Mouse (Mus musculus): Measurements from ENCODE around the gene 3110040M04Rik.

Gene 3110040M04Rik

DNA sequence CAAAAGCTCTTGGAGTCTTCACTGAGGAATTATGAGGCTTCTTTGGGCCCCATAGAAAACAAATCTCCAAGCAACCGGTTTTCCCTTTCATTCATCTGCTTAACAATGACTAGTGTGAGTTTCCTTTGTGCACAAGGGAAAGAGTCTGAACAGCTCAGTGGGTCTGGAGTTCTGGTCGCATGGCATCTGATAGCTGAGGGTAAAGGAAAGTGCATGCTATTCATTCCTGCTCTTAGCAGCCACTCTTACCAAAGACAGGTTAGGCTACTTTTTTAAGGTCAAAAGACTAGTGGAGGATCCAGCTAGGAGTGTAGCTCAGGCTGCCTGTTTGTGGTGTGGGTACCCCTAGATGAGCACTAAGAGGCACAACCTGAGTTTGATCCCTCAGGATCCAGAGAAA, 31.7 kb downstream of the 3110040M04Rik start:
- DNase-seq (ENCODE audit: low read depth): no peak

DNA sequence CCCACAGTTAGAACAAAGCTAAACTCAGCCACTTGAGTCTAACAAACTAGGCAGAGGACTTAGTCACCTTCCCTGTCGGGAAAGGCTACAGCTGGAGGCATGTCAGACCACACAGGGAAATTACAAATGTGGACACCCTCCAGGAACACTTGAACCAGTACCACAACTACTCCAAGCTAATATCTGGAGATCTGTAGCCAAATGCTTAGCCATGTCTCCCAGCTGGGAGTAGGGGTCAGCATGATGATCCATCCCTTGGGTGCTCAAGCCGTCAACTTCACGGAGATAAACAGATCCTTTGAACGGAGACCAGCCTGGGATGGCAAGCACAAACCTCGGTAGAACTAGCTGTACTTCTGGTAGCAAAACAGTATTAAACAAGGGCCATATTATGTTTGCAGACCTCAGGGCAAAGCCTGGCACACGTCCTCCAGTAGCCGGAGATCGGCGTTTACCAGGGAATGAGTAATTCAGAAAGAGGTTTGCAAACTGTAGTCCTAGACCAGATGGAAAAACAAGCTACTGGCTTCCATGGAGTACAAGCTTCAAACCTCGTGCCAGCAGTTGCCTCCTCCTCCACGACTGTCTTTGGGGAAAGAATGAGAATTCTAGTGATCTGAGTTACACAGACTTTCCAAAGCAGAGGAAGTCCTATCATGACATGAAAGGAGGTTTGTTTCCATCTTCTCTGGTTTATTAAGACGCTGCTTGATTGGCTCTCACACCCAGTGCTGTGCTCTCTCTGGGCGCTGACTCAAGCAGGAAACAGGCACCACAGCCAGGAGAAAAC, 32.4 kb downstream of the 3110040M04Rik start:
- DNase-seq (ENCODE audit: low read depth): no peak

DNA sequence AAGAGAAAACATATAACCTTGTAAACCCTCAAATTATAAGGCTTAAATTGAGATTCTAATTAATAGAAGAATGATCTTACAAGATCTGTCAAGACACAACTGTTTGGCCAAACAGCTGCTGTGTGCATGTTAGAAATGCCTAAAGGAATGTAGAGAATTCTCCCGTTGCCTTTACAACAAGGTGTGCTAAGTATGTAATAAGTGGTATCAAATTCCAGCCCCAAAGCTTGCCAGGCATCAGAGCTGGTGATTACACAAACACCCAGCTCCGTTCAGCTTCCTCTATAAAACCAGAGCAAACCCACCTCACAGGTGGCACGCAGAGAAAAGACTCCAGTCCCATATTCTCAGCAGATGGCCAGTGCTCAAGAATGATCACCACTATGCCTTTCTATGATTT, 33.9 kb downstream of the 3110040M04Rik start:
- no peak for DNase-seq (ENCODE audit: low read depth)

DNA sequence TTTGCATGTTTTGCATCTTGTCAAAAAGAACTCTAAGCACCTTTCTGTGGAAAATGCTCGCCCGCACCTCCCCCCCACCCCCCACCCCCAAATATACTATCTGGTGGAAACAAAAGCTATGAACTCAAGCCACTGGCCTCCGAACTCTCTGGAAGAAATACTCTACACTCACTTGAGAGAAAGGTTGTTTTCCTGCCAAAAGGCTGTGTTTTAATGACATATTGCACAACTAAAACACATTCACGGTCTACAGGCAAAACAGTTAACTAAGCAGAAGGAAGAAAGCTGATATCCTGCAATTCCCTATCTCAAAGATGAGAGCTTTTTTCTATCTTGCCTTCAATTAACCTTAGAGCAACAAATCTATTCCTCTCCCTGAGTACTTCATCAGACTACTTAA, 39.4 kb downstream of the 3110040M04Rik start:
- no peak for DNase-seq (ENCODE audit: low read depth)

DNA sequence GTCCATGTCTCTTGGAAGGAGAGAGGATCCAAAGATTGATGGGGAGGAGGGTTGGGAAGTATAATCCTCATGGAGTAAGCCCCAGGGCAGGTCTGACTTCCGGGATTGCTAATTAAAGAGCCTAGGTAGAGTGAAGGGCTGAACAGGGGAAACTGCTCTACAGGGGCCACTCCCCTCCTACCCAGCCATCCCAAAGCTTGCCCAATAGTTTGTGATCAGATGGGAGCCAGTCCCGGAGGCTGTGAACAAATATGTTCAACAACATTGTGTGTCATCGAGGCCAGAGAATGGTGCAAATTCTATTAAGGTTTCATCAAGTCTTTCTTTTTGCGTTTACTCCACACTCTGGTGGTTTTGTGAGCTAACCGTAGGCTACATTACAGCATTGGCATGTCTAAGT, 40.1 kb downstream of the 3110040M04Rik start:
- DNase-seq (ENCODE audit: low read depth): no peak

DNA sequence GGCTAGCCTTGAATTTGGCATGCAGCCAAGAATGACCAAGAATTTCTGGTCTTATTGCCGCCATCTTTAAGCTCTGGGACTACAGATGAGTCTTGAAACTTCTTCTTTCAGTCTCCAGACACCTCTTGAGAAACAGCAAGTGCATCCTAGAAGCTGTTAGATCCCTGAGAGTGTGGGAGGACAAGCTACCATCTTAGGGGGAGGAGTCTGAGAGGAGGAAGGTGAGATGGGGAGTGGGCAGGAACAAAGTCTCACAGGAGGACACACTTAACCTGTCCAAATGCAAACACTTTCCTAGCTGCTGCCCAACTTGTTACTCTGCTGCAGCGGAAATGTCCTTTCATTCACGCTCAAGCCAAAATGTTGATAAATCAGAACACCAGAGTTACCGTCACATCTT, 40.8 kb downstream of the 3110040M04Rik start:
- no peak for DNase-seq (ENCODE audit: low read depth)

DNA sequence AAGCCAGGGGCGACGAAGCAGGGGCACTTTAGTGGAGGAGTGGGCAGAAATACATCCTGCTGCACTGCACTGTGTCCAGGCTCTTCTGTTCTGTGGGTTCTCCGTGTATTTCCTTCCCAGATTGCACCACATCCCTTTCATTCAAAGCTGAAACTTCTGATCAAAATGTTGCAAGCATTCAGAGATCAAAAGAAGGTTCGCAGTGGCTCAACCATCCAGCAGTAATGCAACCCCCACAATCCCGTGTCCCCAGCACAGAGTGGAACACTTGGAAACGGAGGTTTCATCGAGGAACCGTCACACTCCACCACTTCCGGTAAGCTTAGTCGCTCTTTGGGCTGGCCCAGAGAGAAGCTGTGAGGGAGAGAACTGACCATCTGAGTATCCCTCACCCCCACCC, 41.2 kb downstream of the 3110040M04Rik start:
- no peak for DNase-seq (ENCODE audit: low read depth)

DNA sequence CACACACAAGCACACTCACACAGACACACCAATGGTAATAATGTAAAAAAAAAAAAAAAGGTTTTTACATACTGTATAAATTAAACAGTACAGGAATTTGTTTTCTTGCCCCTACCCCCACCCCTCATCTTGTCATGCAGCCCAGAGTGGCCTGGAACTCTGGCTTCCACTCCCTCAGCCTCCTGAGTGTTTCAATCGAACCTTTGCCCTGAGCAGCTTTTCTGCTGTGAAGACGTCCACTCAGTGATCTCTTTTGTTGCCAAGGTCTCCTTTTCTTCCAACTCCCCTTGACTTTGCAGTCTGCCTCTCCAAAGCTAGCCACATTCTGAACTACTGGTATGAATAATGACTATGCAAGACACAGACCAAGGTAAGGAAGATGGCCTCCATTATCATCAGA, 41.9 kb downstream of the 3110040M04Rik start:
- DNase-seq (ENCODE audit: low read depth): no peak

DNA sequence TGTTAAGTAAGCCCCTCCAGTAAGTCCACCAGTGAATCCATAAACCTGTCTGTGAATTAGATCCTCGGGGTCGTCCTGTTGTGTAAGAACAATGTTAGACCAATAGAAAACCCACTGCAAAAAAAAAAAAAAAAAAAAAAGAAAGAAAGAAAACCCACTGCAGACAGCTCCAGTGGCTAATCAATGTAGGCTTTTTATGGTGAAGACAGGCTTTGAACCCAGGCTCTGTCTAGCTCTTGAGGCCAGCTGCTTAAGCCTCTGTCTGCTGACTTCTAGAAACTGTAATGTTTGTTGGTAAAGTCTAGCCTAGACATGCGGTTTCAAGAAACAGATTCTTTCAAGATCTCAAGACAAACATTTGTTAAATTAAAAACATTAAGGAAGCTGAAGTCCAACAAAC, 46.2 kb downstream of the 3110040M04Rik start:
- no peak for DNase-seq (ENCODE audit: low read depth)

DNA sequence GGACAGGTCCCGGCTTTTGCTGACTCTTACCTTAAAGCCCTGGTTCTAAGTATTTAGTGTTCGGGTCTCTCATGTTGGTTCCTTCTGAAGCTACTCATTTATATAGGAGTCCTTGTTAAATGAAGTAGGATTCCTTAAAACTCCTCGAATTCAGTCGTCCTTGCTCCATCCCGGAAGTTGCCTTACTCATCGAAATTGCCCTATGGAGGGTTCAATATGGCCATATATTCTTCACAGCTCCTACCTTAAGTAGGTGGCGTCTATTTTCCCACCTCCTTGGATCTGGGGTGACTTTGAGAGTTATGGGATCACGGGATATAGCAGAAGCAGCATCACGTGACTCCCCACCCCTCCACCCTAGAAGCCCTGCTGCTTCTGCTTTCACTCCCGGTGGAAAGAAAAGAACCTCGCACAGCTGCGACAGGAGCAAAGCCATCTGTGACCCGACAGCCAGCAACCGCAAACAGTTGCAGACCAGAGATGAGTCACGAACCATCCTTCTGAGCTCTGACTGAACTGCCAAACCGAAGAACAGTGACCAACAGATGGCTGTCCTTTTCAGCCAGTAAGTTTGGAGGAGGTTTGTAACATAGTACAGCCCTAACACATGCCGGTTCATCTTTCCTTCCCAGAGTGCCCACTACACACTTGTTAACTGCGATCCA, 46.7 kb downstream of the 3110040M04Rik start:
- DNase-seq (ENCODE audit: low read depth): no peak

DNA sequence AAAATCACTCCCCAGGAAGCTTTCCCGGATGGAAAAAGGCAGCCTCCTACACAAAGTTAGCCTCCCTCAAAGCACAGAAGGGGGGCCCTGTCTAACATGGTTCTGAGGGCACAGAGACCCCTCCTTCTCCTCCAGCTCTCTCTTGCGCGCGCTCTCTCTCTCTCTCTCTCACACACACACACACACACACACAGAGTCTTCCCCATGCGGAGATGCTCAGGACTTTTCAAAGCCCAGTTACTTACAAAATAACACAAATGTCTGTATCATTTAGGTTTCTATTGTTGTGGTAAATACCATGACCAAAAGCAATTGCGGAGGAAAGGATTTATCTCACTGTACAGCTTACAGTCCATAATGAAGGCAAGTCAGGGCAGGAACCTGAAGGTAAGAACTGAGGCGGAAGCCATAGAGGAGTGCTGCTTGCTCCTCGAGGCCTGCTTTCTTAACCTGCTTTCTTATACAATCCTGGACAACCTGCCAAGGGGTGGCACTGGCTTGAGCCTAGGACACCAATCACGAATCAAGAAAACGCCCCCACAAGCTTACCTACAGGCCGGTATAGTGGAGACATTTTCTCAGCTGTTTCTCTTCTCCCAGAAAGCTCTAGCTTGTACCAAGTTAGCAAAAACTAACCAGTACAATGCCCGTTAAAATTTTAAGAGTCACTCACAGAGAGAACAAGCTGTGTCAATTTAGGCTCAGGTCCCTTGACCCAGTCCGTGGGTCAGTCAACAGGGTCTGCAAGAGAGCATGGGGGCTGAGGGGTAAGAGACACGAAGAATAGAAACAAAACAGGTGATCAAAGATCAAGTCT, 47.5 kb downstream of the 3110040M04Rik start:
- no peak for DNase-seq (ENCODE audit: low read depth)
